Mouse (Mus musculus) stomach, embryonic 16.5 days (tissue): Measurements from ENCODE around the gene Il6st. TPM values are rescaled to one million over a fixed set of nuclear protein-coding genes. Genes with fewer than 3 reads are reported as not detected.

Source experiments
- ATAC-seq: fragments of 200-750 bp; cut with Nextera tagmentation; 2 replicates; pipeline ENCODE4 v1.8.0; 2017; ENCODE audit warnings: moderate number of reproducible peaks, moderate TSS enrichment; ENCODE audit not compliant: insufficient read depth, low FRiP score
- H3K27ac ChIP-seq: fragments of 300-500 bp; sonication (generic); 2 replicates; pipeline ENCODE4 v1.5.1; 2014; ENCODE audit warnings: low read length
- H3K27me3 ChIP-seq: fragments of 300-500 bp; sonication (generic); 2 replicates; pipeline ENCODE4 v1.6.1; 2014; ENCODE audit warnings: low read length, control low read depth, mixed read lengths; ENCODE audit not compliant: control insufficient read depth, insufficient read depth
- H3K36me3 ChIP-seq: fragments of 300-500 bp; sonication (generic); 2 replicates; pipeline ENCODE4 v1.6.1; 2014; ENCODE audit warnings: low read length; ENCODE audit not compliant: control insufficient read depth, insufficient read depth
- H3K4me1 ChIP-seq: fragments of 300-500 bp; sonication (generic); 2 replicates; pipeline ENCODE4 v1.6.1; 2014; ENCODE audit warnings: low read length, control low read depth, mixed read lengths; ENCODE audit not compliant: control insufficient read depth, insufficient read depth
- H3K4me2 ChIP-seq: fragments of 300-500 bp; sonication (generic); 2 replicates; pipeline ENCODE4 v1.6.1; 2014; ENCODE audit warnings: low read depth, low read length, mixed read lengths
- H3K4me3 ChIP-seq: fragments of 300-500 bp; sonication (generic); replicated peaks from 2 replicates; pipeline ENCODE4 v1.5.1; 2014; ENCODE audit warnings: mild to moderate bottlenecking, low read length
- H3K9ac ChIP-seq: fragments of 300-500 bp; sonication (generic); 2 replicates; pipeline ENCODE4 v1.6.1; 2014; ENCODE audit warnings: low read length
- H3K9me3 ChIP-seq: fragments of 300-500 bp; sonication (generic); replicated peaks from 2 replicates; pipeline ENCODE4 v1.6.1; 2016; ENCODE audit warnings: low read length, control low read depth; ENCODE audit not compliant: control insufficient read depth
- WGBS: fragments of 180-500 bp; shearing (Covaris S2); extraction: QIAGEN DNeasy Blood & Tissue Kit; methylation state at CpG from one replicate; pipeline ENCODE4 v1.1.7; 2014; 5-methylcytosine and 5-hydroxymethylcytosine counted together
- polyA plus RNA-seq: library from polyadenylated mRNA; unstranded; fragments of >200 nt; fragmentation: Nextera tagmentation; extraction: Ambion mirVana; gene quantifications from 2 replicates; pipeline ENCODE4 v1.2.1, GENCODE M21; 2015

Il6st gene
- polyA plus RNA-seq, 1 experiment from 2014 or later = 51.8 TPM

GRCm38 (mm10) chr13:112462411-112462987 lies 1.4 kb upstream of the Il6st start:
- Histone ChIP-seq H3K27ac (no peak overlapping the region), H3K9me3 (no peaks in the 10 kb centered on the region), H3K36me3 (no peaks in the 10 kb centered on the region), H3K4me2 (no peak overlapping the region), H3K27me3 (no peaks in the 10 kb centered on the region), H3K9ac (no peak overlapping the region), H3K4me1 (peaks cover 16% of the 10 kb centered on the region), H3K4me3 (no peak overlapping the region)
- ATAC-seq = no peak
- 76% methylated on average over 6 of the region's 6 CpGs for WGBS

- 4% methylated on average over 17 of the region's 17 CpGs for WGBS
These were observed 500 bp upstream of the Il6st start for GRCm38 (mm10) chr13:112463337-112463802.

GRCm38 (mm10) chr13:112464626-112465287 lies 887 bp downstream of the Il6st start:
- Histone ChIP-seq H3K9me3 (no peaks in the 10 kb centered on the region), H3K4me2 (peak overlapping the region; percentile 63), H3K4me3 (peak overlapping the region; percentile 86), H3K27ac (peak overlapping the region; percentile 94), H3K36me3 (no peaks in the 10 kb centered on the region), H3K4me1 (peaks cover 16% of the 10 kb centered on the region), H3K27me3 (no peaks in the 10 kb centered on the region), H3K9ac (peak overlapping the region; percentile 95)
- 3% methylated on average over 18 of the region's 18 CpGs for WGBS
- no peak for ATAC-seq

More at GRCm38 (mm10) chr13:112463337-112463802, 500 bp upstream of the Il6st start:
- Histone ChIP-seq H3K4me1 (peaks cover 16% of the 10 kb centered on the region), H3K9ac (peak overlapping the region; percentile 84), H3K4me2 (peak overlapping the region; percentile 72), H3K4me3 (peak overlapping the region; percentile 86), H3K27ac (peak overlapping the region; percentile 87), H3K36me3 (no peaks in the 10 kb centered on the region), H3K27me3 (no peaks in the 10 kb centered on the region), H3K9me3 (no peaks in the 10 kb centered on the region)
- peak; percentile 69 for ATAC-seq

- H3K4me2 ChIP-seq = peak overlapping the region; percentile 63
- H3K4me1 ChIP-seq = peaks cover 16% of the 10 kb centered on the region
- WGBS = 31% methylated on average over 2 of the region's 2 CpGs
- peak overlapping the region; percentile 25 for H3K4me3 ChIP-seq
- 0 out of 2 replicates have a peak overlapping the region, but pooled peaks have one; percentile 3 for H3K9ac ChIP-seq
- ATAC-seq = no peak
- no peaks in the 10 kb centered on the region for H3K27me3 ChIP-seq
- no peaks in the 10 kb centered on the region for H3K36me3 ChIP-seq
- H3K27ac ChIP-seq = no peak overlapping the region
- H3K9me3 ChIP-seq = no peaks in the 10 kb centered on the region
These were observed 1.7 kb downstream of the Il6st start for GRCm38 (mm10) chr13:112465585-112465984.

- Histone ChIP-seq H3K4me2 (peak overlapping the region; percentile 63), H3K4me3 (no peak overlapping the region), H3K9ac (0 out of 2 replicates have a peak overlapping the region, but pooled peaks have one; percentile 9), H3K4me1 (peaks cover 16% of the 10 kb centered on the region), H3K27ac (peak overlapping the region; percentile 5; the same call in 1 of the 2 replicates), H3K27me3 (no peaks in the 10 kb centered on the region), H3K9me3 (no peaks in the 10 kb centered on the region), H3K36me3 (no peaks in the 10 kb centered on the region)
- ATAC-seq = no peak
- 59% methylated on average over 19 of the region's 19 CpGs for WGBS
These were observed 2.5 kb downstream of the Il6st start for GRCm38 (mm10) chr13:112466136-112466945.

DNA sequence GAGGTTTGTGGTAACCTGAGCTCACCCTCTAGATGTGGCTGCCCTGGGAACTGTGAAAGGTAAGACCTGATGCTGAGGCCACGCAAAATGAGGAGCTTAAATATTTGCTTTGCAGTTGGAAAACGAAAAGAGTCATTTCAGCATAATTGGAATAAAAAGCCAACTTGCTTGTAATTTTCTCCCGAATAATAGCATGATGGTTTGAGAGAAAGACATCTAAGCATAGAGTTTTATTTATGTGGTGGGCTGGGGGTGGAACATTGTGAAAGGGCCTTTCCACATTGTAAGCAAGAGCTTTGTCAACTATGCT lies 3.0 kb downstream of the Il6st start:
- H3K4me3 ChIP-seq = no peak overlapping the region
- H3K9me3 ChIP-seq = no peaks in the 10 kb centered on the region
- no peaks in the 10 kb centered on the region for H3K36me3 ChIP-seq
- WGBS = 78% methylated on average over 3 of the region's 3 CpGs
- no peaks in the 10 kb centered on the region for H3K27me3 ChIP-seq
- 0 out of 2 replicates have a peak overlapping the region, but pooled peaks have one; percentile 9 for H3K9ac ChIP-seq
- H3K27ac ChIP-seq = peak overlapping the region; percentile 5; the same call in 1 of the 2 replicates
- no peak overlapping the region for H3K4me2 ChIP-seq
- H3K4me1 ChIP-seq = peaks cover 16% of the 10 kb centered on the region
- ATAC-seq = no peak

DNA sequence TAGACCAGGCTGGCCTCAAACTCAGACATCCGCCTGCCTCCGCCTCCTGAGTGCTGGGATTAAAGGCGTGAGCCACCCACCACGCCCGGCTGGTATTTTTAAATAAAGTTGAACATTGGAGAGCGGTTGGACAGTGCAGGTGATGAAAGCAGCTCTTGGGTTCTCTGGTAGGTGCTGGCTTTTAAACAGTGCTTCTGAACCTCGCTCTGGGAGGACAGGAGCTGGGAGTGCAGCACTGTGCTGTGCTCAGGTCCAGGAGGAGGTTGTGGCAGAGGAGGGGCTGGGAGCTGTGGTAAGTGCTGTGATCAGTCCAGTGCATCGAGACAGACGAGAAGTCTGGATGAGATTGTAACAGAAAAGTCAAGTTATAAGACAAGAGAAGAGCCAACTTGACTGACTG lies 3.5 kb downstream of the Il6st start:
- Histone ChIP-seq H3K4me3 (no peak overlapping the region), H3K9ac (no peak overlapping the region), H3K4me1 (peaks cover 16% of the 10 kb centered on the region), H3K36me3 (no peaks in the 10 kb centered on the region), H3K4me2 (no peak overlapping the region), H3K9me3 (no peaks in the 10 kb centered on the region), H3K27ac (no peak overlapping the region), H3K27me3 (no peaks in the 10 kb centered on the region)
- WGBS = 86% methylated on average over 9 of the region's 9 CpGs
- no peak for ATAC-seq

DNA sequence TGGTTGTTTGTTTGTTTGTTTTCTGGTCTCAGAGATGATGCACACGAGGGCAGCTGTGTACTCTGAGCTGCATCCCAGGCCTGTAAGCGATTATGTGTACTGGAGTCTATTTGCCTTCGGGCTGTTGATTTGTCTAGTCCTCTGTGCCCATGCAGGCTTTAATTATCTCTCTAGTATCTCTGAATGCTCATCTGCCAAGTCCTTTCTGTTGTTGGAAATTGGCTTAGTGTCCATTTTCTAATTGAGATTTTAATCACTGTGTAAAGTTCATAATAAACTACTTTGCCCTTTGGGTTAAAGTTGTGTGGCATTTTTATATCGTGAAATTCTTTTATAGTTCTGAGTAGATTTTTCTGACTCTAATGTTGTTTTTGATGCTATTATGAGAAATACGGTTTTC lies 5.6 kb downstream of the Il6st start:
- ATAC-seq = no peak
- 88% methylated on average over 5 of the region's 5 CpGs for WGBS
- no peak overlapping the region for H3K27ac ChIP-seq

GRCm38 (mm10) chr13:112471201-112471600 lies 7.3 kb downstream of the Il6st start:
- no peaks in the 10 kb centered on the region for H3K27me3 ChIP-seq
- no peak for ATAC-seq

More for the DNA sequence above, 5.6 kb downstream of the Il6st start:
- H3K9ac ChIP-seq = no peak overlapping the region
- H3K27me3 ChIP-seq = no peaks in the 10 kb centered on the region
- peaks cover 15% of the 10 kb centered on the region; the same call in 1 of the 2 replicates for H3K4me1 ChIP-seq
- H3K4me2 ChIP-seq = no peak overlapping the region
- H3K4me3 ChIP-seq = no peak overlapping the region
- no peaks in the 10 kb centered on the region for H3K36me3 ChIP-seq
- H3K9me3 ChIP-seq = no peaks in the 10 kb centered on the region

More at GRCm38 (mm10) chr13:112471201-112471600, 7.3 kb downstream of the Il6st start:
- Histone ChIP-seq H3K9ac (no peak overlapping the region), H3K9me3 (no peaks in the 10 kb centered on the region), H3K4me3 (no peak overlapping the region), H3K36me3 (peaks cover 9% of the 10 kb centered on the region), H3K27ac (no peak overlapping the region), H3K4me1 (peaks cover 10% of the 10 kb centered on the region; the same call in 1 of the 2 replicates), H3K4me2 (no peak overlapping the region)
- WGBS = 86% methylated on average over 9 of the region's 9 CpGs
